Mouse (Mus musculus): ENCODE data around the gene Ripk1. TPM values are rescaled to one million over a fixed set of nuclear protein-coding genes. Genes with fewer than 3 reads are reported as not detected.

The Ripk1 gene
- total and polyA plus RNA-seq, 3 experiments, result 11.4 to 11.8 TPM; not detected in 1

DNA sequence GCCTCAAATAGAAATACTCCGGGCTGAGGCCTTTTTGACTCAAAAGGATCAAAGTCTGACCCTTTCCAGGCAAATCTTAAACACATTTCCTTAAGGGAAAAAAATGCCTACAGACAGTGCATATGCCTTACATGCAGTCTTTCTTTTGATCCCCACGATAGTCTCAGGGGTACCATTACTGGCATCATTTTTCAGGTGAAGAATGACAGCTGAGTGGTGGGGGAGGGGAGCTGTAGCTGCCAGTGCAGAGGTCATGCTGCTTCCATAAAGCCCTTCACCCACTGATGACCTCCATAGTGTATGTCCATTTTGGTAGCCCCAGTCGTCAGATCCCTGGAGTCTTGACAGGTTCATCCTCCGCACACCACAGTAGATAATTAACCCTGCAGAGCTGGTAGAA, 68.1 kb downstream of the Ripk1 start:
- H3K9me3 ChIP-seq (replicated peaks; ENCODE audit: insufficient read depth, low read length), result no peaks in the 10 kb centered on the region
- H3K4me3 ChIP-seq (ENCODE audit: control insufficient read depth in 1 of 2, insufficient read depth in 1 of 2, low read depth in 2 of 2, low read length in 2 of 2), result no peak overlapping the region
- no peaks in the 10 kb centered on the region for H3K79me2 ChIP-seq (ENCODE audit: control insufficient read depth, insufficient read depth, low read length, poor library complexity)
- H3K27ac ChIP-seq (ENCODE audit: control insufficient read depth, low read depth, low read length), result no peak overlapping the region
- DNase-seq (ENCODE audit: low read depth, low spot score), result no peak
- H3K9ac ChIP-seq (ENCODE audit: control insufficient read depth, low read depth, low read length, poor library complexity, severe bottlenecking), result no peak overlapping the region
- H3K27me3 ChIP-seq (ENCODE audit: control insufficient read depth in 1 of 2, insufficient read depth in 2 of 2, low read length in 2 of 2), result no peaks in the 10 kb centered on the region
- no peaks in the 10 kb centered on the region for H3K4me1 ChIP-seq (ENCODE audit: control insufficient read depth in 1 of 2, insufficient read depth in 2 of 2, low read length in 2 of 2)
- TF ChIP-seq HCFC1 (IDR thresholded peaks at IDR 0.05; ENCODE audit: low read depth, low read length) (no peak), MAFK (IDR thresholded peaks at IDR 0.05; ENCODE audit: borderline replicate concordance, low read depth, low read length) (no peak), NELFE (IDR thresholded peaks at IDR 0.05; ENCODE audit: low read depth, low read length) (no peak), MAX (IDR thresholded peaks at IDR 0.05; ENCODE audit: low read length) (no peak), SMC3 (IDR thresholded peaks at IDR 0.05; ENCODE audit: low read depth, low read length) (no peak), ELF1 (IDR thresholded peaks at IDR 0.05; ENCODE audit: low read depth, low read length) (no peak), POLR2AphosphoS5 (IDR thresholded peaks at IDR 0.05; ENCODE audit: borderline replicate concordance, low read depth, low read length) (no peak), E2F4 (IDR thresholded peaks at IDR 0.05; ENCODE audit: borderline replicate concordance, low read depth, low read length) (no peak), KAT2A (conservative IDR thresholded peaks at IDR 0.05; ENCODE audit: low read depth, low read length) (no peak), ZKSCAN1 (IDR thresholded peaks at IDR 0.05; ENCODE audit: low read depth, low read length) (no peak), TBP (IDR thresholded peaks at IDR 0.05; ENCODE audit: low read depth, low read length) (no peak), SIN3A (IDR thresholded peaks at IDR 0.05; ENCODE audit: low read length) (no peak)
- H3K36me3 ChIP-seq (ENCODE audit: control insufficient read depth in 1 of 2, insufficient read depth in 2 of 2, low read length in 2 of 2), result no peaks in the 10 kb centered on the region

- no peak overlapping the region for H3K4me3 ChIP-seq (ENCODE audit: control insufficient read depth in 1 of 2, insufficient read depth in 1 of 2, low read depth in 2 of 2, low read length in 2 of 2)
- no peak for TF ChIP-seq E2F4 (IDR thresholded peaks at IDR 0.05; ENCODE audit: borderline replicate concordance, low read depth, low read length)
- no peak for TF ChIP-seq MEF2A (IDR thresholded peaks at IDR 0.05; ENCODE audit: extremely low read depth, insufficient replicate concordance, low read depth, low read length, poor library complexity, severe bottlenecking)
- TF ChIP-seq SMC3 (IDR thresholded peaks at IDR 0.05; ENCODE audit: low read depth, low read length), result no peak
- TF ChIP-seq MYC (IDR thresholded peaks at IDR 0.05; ENCODE audit: low read depth, low read length), result no peak
- no peak for TF ChIP-seq CTCF (IDR thresholded peaks at IDR 0.05 in 2 of 3, conservative IDR thresholded peaks at IDR 0.05 in 1 of 3; ENCODE audit: control insufficient read depth in 1 of 3, insufficient read depth in 1 of 3, low read depth in 2 of 3, low read length in 3 of 3, poor library complexity in 1 of 3, severe bottlenecking in 1 of 3)
- no peak for TF ChIP-seq RCOR1 (IDR thresholded peaks at IDR 0.05; ENCODE audit: low read depth, low read length)
- no peak for TF ChIP-seq TAL1 (IDR thresholded peaks at IDR 0.05; ENCODE audit: low read length)
- no peak for TF ChIP-seq TCF12 (IDR thresholded peaks at IDR 0.05; ENCODE audit: low read depth, low read length)
- no peak for TF ChIP-seq MXI1 (IDR thresholded peaks at IDR 0.05; ENCODE audit: low read depth, low read length)
- TF ChIP-seq MAZ (IDR thresholded peaks at IDR 0.05; ENCODE audit: low read depth, low read length), result no peak
- TF ChIP-seq JUND (IDR thresholded peaks at IDR 0.05; ENCODE audit: low read depth, low read length), result no peak
- TF ChIP-seq EP300 (IDR thresholded peaks at IDR 0.05; ENCODE audit: low read depth in 1 of 2, low read length in 2 of 2), result no peak
- TF ChIP-seq ZNF384 (IDR thresholded peaks at IDR 0.05; ENCODE audit: low read depth, low read length), result no peak
- no peak for TF ChIP-seq UBTF (IDR thresholded peaks at IDR 0.05; ENCODE audit: borderline replicate concordance, insufficient read depth, low read depth, low read length)
- TF ChIP-seq ZKSCAN1 (IDR thresholded peaks at IDR 0.05; ENCODE audit: low read depth, low read length), result no peak
- no peak for TF ChIP-seq RAD21 (IDR thresholded peaks at IDR 0.05; ENCODE audit: low read depth, low read length)
- no peak for TF ChIP-seq HCFC1 (IDR thresholded peaks at IDR 0.05; ENCODE audit: low read depth, low read length)
- no peak for TF ChIP-seq USF1 (IDR thresholded peaks at IDR 0.05; ENCODE audit: low read depth, low read length)
- TF ChIP-seq ETS1 (IDR thresholded peaks at IDR 0.05; ENCODE audit: low read depth, low read length), result no peak
- no peaks in the 10 kb centered on the region for H3K27me3 ChIP-seq (ENCODE audit: control insufficient read depth in 1 of 2, insufficient read depth in 2 of 2, low read length in 2 of 2)
- no peaks in the 10 kb centered on the region for H3K9me3 ChIP-seq (replicated peaks; ENCODE audit: insufficient read depth, low read length)
- peaks cover 0 to under 1% of the 10 kb centered on the region in 2 experiments; a peak in 2 of 4 replicates for H3K36me3 ChIP-seq (ENCODE audit: control insufficient read depth in 1 of 2, insufficient read depth in 2 of 2, low read length in 2 of 2)
- H3K4me1 ChIP-seq (ENCODE audit: control insufficient read depth in 1 of 2, insufficient read depth in 2 of 2, low read length in 2 of 2), result peaks cover 0 to 5% of the 10 kb centered on the region in 2 experiments; a peak in 2 of 4 replicates
- no peak overlapping the region for H3K27ac ChIP-seq (ENCODE audit: control insufficient read depth, low read depth, low read length)
- H3K79me2 ChIP-seq (ENCODE audit: control insufficient read depth, insufficient read depth, low read length, poor library complexity), result peaks cover under 1% of the 10 kb centered on the region; the same call in 1 of the 2 replicates
- DNase-seq (ENCODE audit: low read depth, low spot score), result no peak
- no peak overlapping the region for H3K9ac ChIP-seq (ENCODE audit: control insufficient read depth, low read depth, low read length, poor library complexity, severe bottlenecking)
These were observed 69.7 kb downstream of the Ripk1 start for GRCm38 (mm10) chr13:34071836-34072235.

Data from MEL (cell line).